ENCODE assay signal across 15 mouse cellular contexts in genomic region chr1:132306808-132307207, GRCm38 (mm10). TPM values are rescaled to one million over a fixed set of nuclear protein-coding genes. Genes with fewer than 3 reads are reported as not detected.
DNase-seq lines count a peak whose midpoint lies in the region; ATAC-seq and TF ChIP-seq lines count a peak whose summit lies in the region.
"Had no signal": no experiment of that assay in that cellular context is flagged by ENCODE, and none has a peak within 500 bp of the region (broad histone marks: within the 10 kb centered on the region; RNA-seq: fewer than 3 reads in every experiment).

No protein-coding gene starts in this region.

- peaks cover 61% of the 10 kb centered on the region for H3K4me1 ChIP-seq in hindbrain, embryonic 10.5 days (replicated peaks)
- H3K4me1 ChIP-seq in hindbrain, embryonic 14.5 days (replicated peaks; ENCODE audit: control insufficient read depth, insufficient read depth, low read length): peaks cover 5% of the 10 kb centered on the region; the same call in 1 of the 2 replicates
- 0 out of 2 replicates have a peak, but pooled peaks cover under 1% of the 10 kb centered on the region for H3K4me1 ChIP-seq in lung, postnatal 0 days (ENCODE audit: insufficient read depth, low read depth, low read length)
- H3K4me1 ChIP-seq in lung, adult 2 months (ENCODE audit: control insufficient read depth, insufficient read depth, low read length): no peaks in the 10 kb centered on the region
- no peaks in the 10 kb centered on the region for H3K4me1 ChIP-seq in embryonic facial prominence, embryonic 11.5 days (ENCODE audit: control insufficient read depth, insufficient read depth, low read length)
- H3K4me1 ChIP-seq: stomach, embryonic 15.5 days had no signal

- 19% methylated on average over 4 of the region's 4 CpGs for WGBS in hindbrain, embryonic 10.5 days
- 38% methylated on average over 4 of the region's 4 CpGs for WGBS in hindbrain, embryonic 14.5 days
- whole genome bisulfite sequencing in lung, postnatal 0 days: 18% methylated on average over 4 of the region's 4 CpGs
- 38% methylated on average over 4 of the region's 4 CpGs for WGBS in lung, adult 2 months
- WGBS in embryonic facial prominence, embryonic 11.5 days: 17% methylated on average over 4 of the region's 4 CpGs

- no peak for DNase-seq in hindbrain, embryonic 10.5 days (ENCODE audit: low spot score)
- DNase-seq in hindbrain, embryonic 14.5 days (ENCODE audit: low spot score): no peak
- no peak for DNase-seq in lung, postnatal 0 days (ENCODE audit: low spot score)
- DNase-seq in lung, adult 2 months: no peak
- DNase-seq in embryonic facial prominence, embryonic 11.5 days (ENCODE audit: low spot score): peak; percentile 67
- DNase-seq in mesoderm, embryonic 11.5 days (ENCODE audit: low read depth, low spot score): peak; percentile 45
- DNase-seq in spleen, postnatal 4 days (ENCODE audit: low spot score in 2 of 2): no peak
- no peak for DNase-seq in cerebellum, postnatal 14 days
- DNase-seq: adrenal gland, adult 8-10 months; gastrocnemius, postnatal 25 days had no signal

- no peaks in the 10 kb centered on the region for H3K9me3 ChIP-seq in hindbrain, embryonic 10.5 days
- H3K9me3 ChIP-seq in hindbrain, embryonic 14.5 days (ENCODE audit: control insufficient read depth, low read length): no peaks in the 10 kb centered on the region
- H3K9me3 ChIP-seq in lung, postnatal 0 days (ENCODE audit: low read length): no peaks in the 10 kb centered on the region
- no peaks in the 10 kb centered on the region for H3K9me3 ChIP-seq in embryonic facial prominence, embryonic 11.5 days (replicated peaks; ENCODE audit: control insufficient read depth, low read length)
- H3K9me3 ChIP-seq: forebrain, embryonic 13.5 days; heart, embryonic 10.5 days; kidney, embryonic 15.5 days; stomach, embryonic 15.5 days had no signal

- no peak overlapping the region for H3K4me3 ChIP-seq in hindbrain, embryonic 10.5 days
- no peak overlapping the region for H3K4me3 ChIP-seq in hindbrain, embryonic 14.5 days (replicated peaks; ENCODE audit: low read length)
- no peak overlapping the region for H3K4me3 ChIP-seq in lung, postnatal 0 days (ENCODE audit: low read depth, low read length)
- H3K4me3 ChIP-seq in lung, adult 2 months (replicated peaks; ENCODE audit: extremely low read depth, low read depth, low read length): no peak overlapping the region
- H3K4me3 ChIP-seq in embryonic facial prominence, embryonic 11.5 days (ENCODE audit: low read depth, low read length): no peak overlapping the region
- H3K4me3 ChIP-seq: forebrain, embryonic 13.5 days; heart, embryonic 10.5 days; kidney, embryonic 15.5 days; stomach, embryonic 15.5 days had no signal

- H3K27ac ChIP-seq in hindbrain, embryonic 10.5 days: 0 out of 2 replicates have a peak overlapping the region, but pooled peaks have one; percentile 16
- H3K27ac ChIP-seq in hindbrain, embryonic 14.5 days: no peak overlapping the region
- H3K27ac ChIP-seq in lung, postnatal 0 days (ENCODE audit: low read length): no peak overlapping the region
- H3K27ac ChIP-seq in embryonic facial prominence, embryonic 11.5 days (replicated peaks; ENCODE audit: low read depth, low read length): no peak overlapping the region
- H3K27ac ChIP-seq: forebrain, embryonic 13.5 days; heart, embryonic 10.5 days; kidney, embryonic 15.5 days; stomach, embryonic 15.5 days had no signal

- no peak for TF ChIP-seq POLR2A in lung, adult 2 months (IDR thresholded peaks at IDR 0.05; ENCODE audit: borderline replicate concordance, extremely low read depth, low read depth, low read length)

- H3K9ac ChIP-seq in hindbrain, embryonic 14.5 days: no peak overlapping the region
- no peak overlapping the region for H3K9ac ChIP-seq in lung, postnatal 0 days (replicated peaks; ENCODE audit: low read depth)
- H3K9ac ChIP-seq in embryonic facial prominence, embryonic 11.5 days (replicated peaks; ENCODE audit: low read length): no peak overlapping the region
- H3K9ac ChIP-seq: forebrain, embryonic 13.5 days; kidney, embryonic 15.5 days; stomach, embryonic 15.5 days had no signal

- no peak for ATAC-seq in hindbrain, embryonic 14.5 days (ENCODE audit: low FRiP score)
- ATAC-seq in lung, postnatal 0 days: peak; percentile 21; the same call in 1 of the 2 replicates
- no peak for ATAC-seq in embryonic facial prominence, embryonic 11.5 days (replicated peaks; ENCODE audit: insufficient number of reproducible peaks, low FRiP score, low TSS enrichment, low read depth)
- ATAC-seq: hindbrain, embryonic 16.5 days had no signal

- no peak overlapping the region for H3K4me2 ChIP-seq in hindbrain, embryonic 14.5 days (replicated peaks)
- H3K4me2 ChIP-seq in lung, postnatal 0 days (replicated peaks; ENCODE audit: low read depth, low read length): no peak overlapping the region
- H3K4me2 ChIP-seq in embryonic facial prominence, embryonic 11.5 days (ENCODE audit: low read depth, low read length): no peak overlapping the region
- H3K4me2 ChIP-seq: forebrain, embryonic 13.5 days; kidney, embryonic 15.5 days; stomach, embryonic 15.5 days had no signal

- no peak for TF ChIP-seq EP300 in lung, postnatal 0 days (IDR thresholded peaks at IDR 0.05)

- no peaks in the 10 kb centered on the region for H3K36me3 ChIP-seq in hindbrain, embryonic 10.5 days
- H3K36me3 ChIP-seq in hindbrain, embryonic 14.5 days (replicated peaks; ENCODE audit: control insufficient read depth, insufficient read depth): no peaks in the 10 kb centered on the region
- no peaks in the 10 kb centered on the region for H3K36me3 ChIP-seq in lung, postnatal 0 days (ENCODE audit: insufficient read depth, low read length)
- no peaks in the 10 kb centered on the region for H3K36me3 ChIP-seq in embryonic facial prominence, embryonic 11.5 days (replicated peaks; ENCODE audit: control insufficient read depth, insufficient read depth, low read depth, low read length)
- H3K36me3 ChIP-seq: heart, embryonic 10.5 days; kidney, embryonic 15.5 days; stomach, embryonic 15.5 days had no signal

- no peak for TF ChIP-seq CTCF in lung, postnatal 0 days (IDR thresholded peaks at IDR 0.05)
- no peak for TF ChIP-seq CTCF in lung, adult 2 months (IDR thresholded peaks at IDR 0.05; ENCODE audit: insufficient read depth, low read length)

- peaks cover 21% of the 10 kb centered on the region for H3K27me3 ChIP-seq in hindbrain, embryonic 10.5 days (ENCODE audit: insufficient read depth, poor library complexity, severe bottlenecking)
- H3K27me3 ChIP-seq in hindbrain, embryonic 14.5 days (ENCODE audit: control insufficient read depth, insufficient read depth, low read length): 0 out of 2 replicates have a peak, but pooled peaks cover 5% of the 10 kb centered on the region
- 0 out of 2 replicates have a peak, but pooled peaks cover 2% of the 10 kb centered on the region for H3K27me3 ChIP-seq in lung, postnatal 0 days (replicated peaks; ENCODE audit: insufficient read depth, low read length)
- H3K27me3 ChIP-seq in embryonic facial prominence, embryonic 11.5 days (ENCODE audit: control insufficient read depth, insufficient read depth, low read length): no peaks in the 10 kb centered on the region

RNA-seq across cellular contexts. Expression of gene Klhdc8a, which starts 8.4 kb away (rescaled TPM):
- 1.0 and 3.5 TPM in 2 replicates for polyA plus RNA-seq in hindbrain, embryonic 10.5 days (2016; fragmentation: Nextera tagmentation; extraction: Ambion mirVana)
- 8.5 and 10.4 TPM in 2 replicates for polyA plus RNA-seq in hindbrain, embryonic 14.5 days (2014; fragmentation: Nextera tagmentation; extraction: Ambion mirVana)
- polyA plus RNA-seq in lung, postnatal 0 days (2015; fragmentation: Nextera tagmentation; extraction: Ambion mirVana): 4.1 and 4.4 TPM in 2 replicates
- polyA plus RNA-seq in lung, adult 2 months (2012; rRNA removed): 3.2 and 4.6 TPM in 2 replicates
- polyA plus RNA-seq in embryonic facial prominence, embryonic 11.5 days (2014; fragmentation: Nextera tagmentation; extraction: Ambion mirVana): 0.66 and 0.68 TPM in 2 replicates

RNA-seq across cellular contexts. Expression of gene Nuak2, which starts 9.1 kb away (rescaled TPM):
- 42.3 and 44.4 TPM in 2 replicates for polyA plus RNA-seq in hindbrain, embryonic 10.5 days (2016; fragmentation: Nextera tagmentation; extraction: Ambion mirVana)
- 10.7 and 14.0 TPM in 2 replicates for polyA plus RNA-seq in hindbrain, embryonic 14.5 days (2014; fragmentation: Nextera tagmentation; extraction: Ambion mirVana)
- 11.9 and 12.1 TPM in 2 replicates for polyA plus RNA-seq in lung, postnatal 0 days (2015; fragmentation: Nextera tagmentation; extraction: Ambion mirVana)
- 9.6 and 10.4 TPM in 2 replicates for polyA plus RNA-seq in lung, adult 2 months (2012; rRNA removed)
- 9.1 and 10.8 TPM in 2 replicates for polyA plus RNA-seq in embryonic facial prominence, embryonic 11.5 days (2014; fragmentation: Nextera tagmentation; extraction: Ambion mirVana)

Comparison
In these comparisons a context has a peak if more than half of its experiments do, and no peak if none do; other contexts are left out.
1. DNase-seq: peak in embryonic facial prominence, embryonic 11.5 days (single experiment) and mesoderm, embryonic 11.5 days (single experiment); none in hindbrain, embryonic 10.5 days (single experiment), hindbrain, embryonic 14.5 days (single experiment), lung, postnatal 0 days (single experiment), lung, adult 2 months (single experiment), spleen, postnatal 4 days (0 of 2) and cerebellum, postnatal 14 days (0 of 2).